Mouse (Mus musculus): ENCODE data around the gene 4833439L19Rik. TPM values are rescaled to one million over a fixed set of nuclear protein-coding genes. Genes with fewer than 3 reads are reported as not detected.

4833439L19Rik gene
- polyA plus RNA-seq, 1 experiment, result 39.8 TPM

DNA sequence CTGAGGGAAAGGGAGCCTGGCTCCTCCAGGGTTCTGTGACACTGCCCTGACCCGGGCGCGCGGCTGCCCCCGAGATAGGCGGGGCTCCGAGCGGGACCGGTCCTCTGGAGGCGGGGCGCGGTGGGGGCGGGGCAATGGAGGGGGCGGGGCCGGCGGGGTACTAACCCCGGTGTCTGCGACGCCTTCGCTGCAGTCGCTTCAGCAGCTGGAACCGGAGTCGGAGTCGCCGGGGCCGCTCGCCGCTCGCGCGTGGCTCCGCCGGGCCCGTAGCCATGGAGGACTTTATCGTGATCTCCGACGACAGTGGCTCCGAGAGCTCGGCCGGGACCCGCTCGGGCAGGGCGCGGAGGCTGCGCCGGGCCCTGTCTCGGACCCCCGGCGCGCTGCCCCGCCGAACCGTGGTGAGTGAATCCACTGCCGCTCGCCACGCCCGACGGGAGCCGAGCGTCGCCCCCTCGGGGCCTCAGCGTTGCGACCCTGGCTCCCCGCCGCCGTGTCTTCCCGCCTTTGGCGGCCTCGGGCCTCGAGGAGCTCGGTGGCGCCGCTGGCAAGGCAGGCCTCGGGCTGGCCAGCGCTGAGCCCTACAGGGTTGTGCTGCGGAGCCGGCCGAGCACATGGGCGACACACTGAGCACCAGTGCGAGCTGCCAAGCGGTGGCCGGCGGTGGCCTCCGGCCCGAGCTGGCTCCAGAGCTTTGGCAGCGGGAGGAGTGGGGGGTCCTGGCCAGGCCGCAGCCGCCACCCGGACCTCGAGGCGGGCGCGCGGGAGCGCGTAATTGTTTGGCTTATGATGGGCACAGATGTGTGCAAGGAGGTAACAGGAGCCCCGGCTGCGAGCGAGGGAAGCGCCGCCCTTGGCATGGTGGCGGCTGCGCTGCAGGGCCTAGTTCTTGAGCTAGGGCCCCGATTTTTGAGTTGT is 61.4 kb downstream of the 4833439L19Rik start, which contains the start of gene Simc1:
Simc1 (plus strand) TSS at position 176 of the 918 bp plus-strand sequence.
- Histone ChIP-seq H3K4me3 (ENCODE audit: extremely low read depth, insufficient read depth, insufficient read length) (peak within 1 kb of the TSS; percentile 71), H3K4me1 (ENCODE audit: control insufficient read depth, insufficient read depth, insufficient read length) (peaks cover 9% of the 10 kb centered on the region), H3K27ac (ENCODE audit: insufficient read depth, low read length) (peak within 1 kb of the TSS; percentile 62), H3K27me3 (ENCODE audit: control insufficient read depth, insufficient read depth, low read length) (no peaks in the 10 kb centered on the region), H3K36me3 (ENCODE audit: control insufficient read depth, insufficient read depth, low read length) (no peaks in the 10 kb centered on the region)
- TF ChIP-seq POLR2A (IDR thresholded peaks at IDR 0.05; ENCODE audit: low read depth, low read length), result peak; percentile 94
- TF ChIP-seq CTCF (IDR thresholded peaks at IDR 0.05; ENCODE audit: extremely low read depth, insufficient read depth, insufficient read length, insufficient replicate concordance), result no peak
- under 1% methylated on average over 104 of the region's 105 CpGs for WGBS
- DNase-seq (ENCODE audit: low read depth in 1 of 2, low spot score in 2 of 2), result peak; percentile 41 to 75

DNA sequence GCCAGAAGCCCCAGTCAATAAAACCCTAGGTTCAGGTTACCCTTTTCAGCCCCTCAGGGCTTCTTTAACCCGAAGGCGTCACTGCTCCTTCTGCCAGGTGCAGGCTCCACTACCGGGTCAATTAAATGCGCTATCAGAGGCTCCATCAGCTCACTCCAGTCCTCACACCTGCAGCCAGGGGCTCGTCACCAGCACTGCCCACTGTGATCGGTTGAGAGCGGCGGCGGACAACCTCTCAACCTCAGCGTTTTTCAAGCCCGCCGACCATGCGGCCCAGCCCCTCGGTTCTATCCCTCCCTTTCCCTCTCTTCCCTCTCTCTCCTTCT is 62.0 kb downstream of the 4833439L19Rik start:
- Histone ChIP-seq H3K27ac (ENCODE audit: insufficient read depth, low read length) (no peak overlapping the region), H3K4me1 (ENCODE audit: control insufficient read depth, insufficient read depth, insufficient read length) (peaks cover 9% of the 10 kb centered on the region)

GRCm38 (mm10) chr13:54501957-54502690 is 63.1 kb downstream of the 4833439L19Rik start:
- peaks cover 9% of the 10 kb centered on the region for H3K4me1 ChIP-seq (ENCODE audit: control insufficient read depth, insufficient read depth, insufficient read length)
- H3K4me3 ChIP-seq (ENCODE audit: extremely low read depth, insufficient read depth, insufficient read length), result no peak overlapping the region
- 53% methylated on average over 3 of the region's 3 CpGs for WGBS
- no peak for DNase-seq (ENCODE audit: low read depth in 1 of 2, low spot score in 2 of 2)
- TF ChIP-seq POLR2A (IDR thresholded peaks at IDR 0.05; ENCODE audit: low read depth, low read length) (no peak), CTCF (IDR thresholded peaks at IDR 0.05; ENCODE audit: extremely low read depth, insufficient read depth, insufficient read length, insufficient replicate concordance) (no peak)
- H3K27ac ChIP-seq (ENCODE audit: insufficient read depth, low read length), result no peak overlapping the region
- H3K27me3 ChIP-seq (ENCODE audit: control insufficient read depth, insufficient read depth, low read length), result no peaks in the 10 kb centered on the region
- no peaks in the 10 kb centered on the region for H3K36me3 ChIP-seq (ENCODE audit: control insufficient read depth, insufficient read depth, low read length)

More for the DNA sequence above, 62.0 kb downstream of the 4833439L19Rik start:
- Histone ChIP-seq H3K36me3 (ENCODE audit: control insufficient read depth, insufficient read depth, low read length) (no peaks in the 10 kb centered on the region), H3K4me3 (ENCODE audit: extremely low read depth, insufficient read depth, insufficient read length) (peak overlapping the region; percentile 71; the same call in 1 of the 2 replicates), H3K27me3 (ENCODE audit: control insufficient read depth, insufficient read depth, low read length) (no peaks in the 10 kb centered on the region)
- no peak for DNase-seq (ENCODE audit: low read depth in 1 of 2, low spot score in 2 of 2)
- TF ChIP-seq POLR2A (IDR thresholded peaks at IDR 0.05; ENCODE audit: low read depth, low read length) (no peak), CTCF (IDR thresholded peaks at IDR 0.05; ENCODE audit: extremely low read depth, insufficient read depth, insufficient read length, insufficient replicate concordance) (no peak)
- 5% methylated on average over 14 of the region's 14 CpGs for WGBS

GRCm38 (mm10) chr13:54501352-54501751 is 63.9 kb downstream of the 4833439L19Rik start:
- DNase-seq (ENCODE audit: low read depth in 1 of 2, low spot score in 2 of 2), result peak in 1 of 2 experiments; percentile 23
- 76% methylated on average over 2 of the region's 2 CpGs for WGBS
- Histone ChIP-seq H3K4me3 (ENCODE audit: extremely low read depth, insufficient read depth, insufficient read length) (no peak overlapping the region), H3K36me3 (ENCODE audit: control insufficient read depth, insufficient read depth, low read length) (no peaks in the 10 kb centered on the region), H3K27ac (ENCODE audit: insufficient read depth, low read length) (no peak overlapping the region; the same call in 1 of the 2 replicates), H3K4me1 (ENCODE audit: control insufficient read depth, insufficient read depth, insufficient read length) (peaks cover 9% of the 10 kb centered on the region), H3K27me3 (ENCODE audit: control insufficient read depth, insufficient read depth, low read length) (no peaks in the 10 kb centered on the region)
- TF ChIP-seq CTCF (IDR thresholded peaks at IDR 0.05; ENCODE audit: extremely low read depth, insufficient read depth, insufficient read length, insufficient replicate concordance) (no peak), POLR2A (IDR thresholded peaks at IDR 0.05; ENCODE audit: low read depth, low read length) (no peak)

Other genes starting within 250 kb of the 4833439L19Rik start
- gene Cplx2, start 194.1 kb downstream of the 4833439L19Rik start, polyA plus RNA-seq (2012; rRNA removed), result 3.5 and 4.3 TPM in 2 replicates
- 21.0 and 38.9 TPM in 2 replicates for gene Thoc3, start 96.6 kb downstream of the 4833439L19Rik start, polyA plus RNA-seq (2012; rRNA removed)
- gene Simc1, start 61.7 kb downstream of the 4833439L19Rik start, polyA plus RNA-seq (2012; rRNA removed), result 6.7 and 7.3 TPM in 2 replicates
- gene Arl10, start 9.6 kb upstream of the 4833439L19Rik start, polyA plus RNA-seq (2012; rRNA removed), result 16.4 and 25.5 TPM in 2 replicates
- gene Nop16, start 24.7 kb upstream of the 4833439L19Rik start, polyA plus RNA-seq (2012; rRNA removed), result 6.7 and 7.0 TPM in 2 replicates
- gene Higd2a, start 24.8 kb upstream of the 4833439L19Rik start, polyA plus RNA-seq (2012; rRNA removed), result 68.3 and 86.0 TPM in 2 replicates
- 16.9 and 19.8 TPM in 2 replicates for gene Cltb, start 45.9 kb upstream of the 4833439L19Rik start, polyA plus RNA-seq (2012; rRNA removed)
- gene Faf2, start 56.3 kb upstream of the 4833439L19Rik start, polyA plus RNA-seq (2012; rRNA removed), result 13.3 and 14.4 TPM in 2 replicates
- gene Rnf44, start 128.5 kb upstream of the 4833439L19Rik start, polyA plus RNA-seq (2012; rRNA removed), result 262 and 359 TPM in 2 replicates
- 0.04 and 0.11 TPM in 2 replicates for gene Cdhr2, start 136.0 kb upstream of the 4833439L19Rik start, polyA plus RNA-seq (2012; rRNA removed)
- 0.05 and 0.06 TPM in 2 replicates for gene Gprin1, start 184.4 kb upstream of the 4833439L19Rik start, polyA plus RNA-seq (2012; rRNA removed)
- 0.16 and 0.22 TPM in 2 replicates for gene Sncb, start 201.2 kb upstream of the 4833439L19Rik start, polyA plus RNA-seq (2012; rRNA removed)
- not detected in 2 replicates for gene Eif4e1b, start 218.6 kb upstream of the 4833439L19Rik start, polyA plus RNA-seq (2012; rRNA removed)
- gene Tspan17, start 223.9 kb upstream of the 4833439L19Rik start, polyA plus RNA-seq (2012; rRNA removed), result 5.2 and 6.2 TPM in 2 replicates